Mouse (Mus musculus): Measurements from ENCODE around the gene Rhox10. TPM values are rescaled to one million over a fixed set of nuclear protein-coding genes. Genes with fewer than 3 reads are reported as not detected.
"Not testable (repeated sequence)": the region's sequence is repeated elsewhere in the genome, so short reads cannot be mapped to it uniquely, and the experiment has no call there.

Rhox10 gene
- not detected for total RNA-seq (2021)
- long read RNA-seq, experiment 1, result 0 reads
- long read RNA-seq, experiment 2, result 0 reads

GRCm38 (mm10) chrX:38066175-38066574 lies at the start of gene Rhox10:
Rhox10 (plus strand) TSS chrX:38066475.
- intact Hi-C loops (cut with DNase I), result no loop called here
- no peak for DNase-seq

GRCm38 (mm10) chrX:38018597-38018996 lies 47.7 kb upstream of the Rhox10 start, which contains the start of gene Btg1-ps1:
Btg1-ps1 (minus strand) TSS chrX:38018815.
- DNase-seq; intact Hi-C loops (cut with DNase I): not testable (repeated sequence)

- intact Hi-C loops (cut with DNase I), result no loop called here
- no peak for DNase-seq
These were observed 32.4 kb upstream of the Rhox10 start for GRCm38 (mm10) chrX:38033841-38034240.

GRCm38 (mm10) chrX:38039666-38040065 lies 26.6 kb upstream of the Rhox10 start:
- no peak for DNase-seq
- intact Hi-C loops (cut with DNase I), result no loop called here

- intact Hi-C loops (cut with DNase I); DNase-seq: not testable (repeated sequence)
These were observed 23.3 kb upstream of the Rhox10 start, which contains the start of gene Btg1-ps2 for GRCm38 (mm10) chrX:38043014-38043413. Btg1-ps2 (minus strand) TSS chrX:38043114.

- no peak for DNase-seq
- intact Hi-C loops (cut with DNase I), result no loop called here
These were observed 4.7 kb upstream of the Rhox10 start for GRCm38 (mm10) chrX:38061544-38061943.

GRCm38 (mm10) chrX:38084226-38084625 lies 18.0 kb downstream of the Rhox10 start:
- intact Hi-C loops (cut with DNase I), result loop anchor here (5.0 kb wide), 1 partner anchor 93 kb away; no protein-coding TSS in a partner anchor
- peak in 1 of 2 experiments; percentile 12 for DNase-seq

- DNase-seq, result no peak
- intact Hi-C loops (cut with DNase I), result no loop called here
These were observed 18.8 kb downstream of the Rhox10 start, which contains the start of gene Rhox11 for GRCm38 (mm10) chrX:38085041-38085440. Rhox11 (minus strand) TSS chrX:38085141.

GRCm38 (mm10) chrX:38110807-38111206 lies 44.5 kb downstream of the Rhox10 start, which contains the start of gene Rhox12:
Rhox12 (minus strand) TSS chrX:38110907.
- intact Hi-C loops (cut with DNase I), result no loop called here
- no peak for DNase-seq

GRCm38 (mm10) chrX:38120982-38121381 lies 54.7 kb downstream of the Rhox10 start, which contains the start of gene Rhox13:
Rhox13 (plus strand) TSS chrX:38121219.
- DNase-seq, result no peak
- intact Hi-C loops (cut with DNase I), result no loop called here

Other genes starting within 250 kb of the Rhox10 start
- gene Rhox6, start 239.6 kb upstream of the Rhox10 start, total RNA-seq (2021), result not detected
- gene Rhox7a, start 234.8 kb upstream of the Rhox10 start, total RNA-seq (2021), result not detected
- not detected for gene Rhox8, start 187.5 kb upstream of the Rhox10 start, total RNA-seq (2021)
- not detected for gene Rhox7b, start 169.2 kb upstream of the Rhox10 start, total RNA-seq (2021)
- not detected for gene Rhox9, start 164.7 kb upstream of the Rhox10 start, total RNA-seq (2021)
- gene Btg1-ps1, start 47.7 kb upstream of the Rhox10 start, total RNA-seq (2021), result not detected
- not detected for gene Btg1-ps2, start 23.4 kb upstream of the Rhox10 start, total RNA-seq (2021)
- not detected for gene Rhox11, start 18.7 kb downstream of the Rhox10 start, total RNA-seq (2021)
- not detected for gene Rhox12, start 44.4 kb downstream of the Rhox10 start, total RNA-seq (2021)
- gene Rhox13, start 54.7 kb downstream of the Rhox10 start, total RNA-seq (2021), result not detected
- gene Zbtb33, start 123.3 kb downstream of the Rhox10 start, total RNA-seq (2021), result 1 to 10 TPM; 5.5 to 6.4 TPM
- gene Tmem255a, start 186.0 kb downstream of the Rhox10 start, total RNA-seq (2021), result under 1 TPM; 0.17 to 0.38 TPM
- gene Atp1b4, start 249.7 kb downstream of the Rhox10 start, total RNA-seq (2021), result 1 to 10 TPM; 3.0 to 4.7 TPM

All from gastrocnemius, postnatal 36 days (tissue).